Mouse (Mus musculus): ENCODE measurements at regions not wholly inside any gene's neighbourhood (a gene's known extent, or its start where the extent isn't known, plus 50 kb on each side); places are given as distances from the start of the nearest gene placed in this dataset.

DNA sequence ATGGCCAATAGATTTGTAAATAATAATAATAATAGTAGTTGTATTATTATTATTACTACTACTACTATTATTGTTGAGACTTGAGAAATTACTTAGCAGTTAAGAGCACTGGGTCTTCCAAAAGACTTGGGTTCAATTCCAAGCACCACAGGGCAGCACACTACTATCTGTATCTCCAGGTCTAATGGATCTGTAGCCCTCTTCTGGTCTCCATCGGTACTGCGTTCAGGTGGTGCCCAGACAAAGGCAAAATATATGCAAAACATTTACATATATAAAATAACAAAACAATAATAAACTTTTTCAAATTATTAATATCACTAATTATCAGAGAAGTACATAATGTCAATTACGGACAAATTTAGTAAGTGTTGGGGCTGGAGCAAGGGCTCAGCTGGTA, 69.1 kb upstream of the Rad23b start:
- peak in 1 of 2 experiments; percentile 7 for DNase-seq

DNA sequence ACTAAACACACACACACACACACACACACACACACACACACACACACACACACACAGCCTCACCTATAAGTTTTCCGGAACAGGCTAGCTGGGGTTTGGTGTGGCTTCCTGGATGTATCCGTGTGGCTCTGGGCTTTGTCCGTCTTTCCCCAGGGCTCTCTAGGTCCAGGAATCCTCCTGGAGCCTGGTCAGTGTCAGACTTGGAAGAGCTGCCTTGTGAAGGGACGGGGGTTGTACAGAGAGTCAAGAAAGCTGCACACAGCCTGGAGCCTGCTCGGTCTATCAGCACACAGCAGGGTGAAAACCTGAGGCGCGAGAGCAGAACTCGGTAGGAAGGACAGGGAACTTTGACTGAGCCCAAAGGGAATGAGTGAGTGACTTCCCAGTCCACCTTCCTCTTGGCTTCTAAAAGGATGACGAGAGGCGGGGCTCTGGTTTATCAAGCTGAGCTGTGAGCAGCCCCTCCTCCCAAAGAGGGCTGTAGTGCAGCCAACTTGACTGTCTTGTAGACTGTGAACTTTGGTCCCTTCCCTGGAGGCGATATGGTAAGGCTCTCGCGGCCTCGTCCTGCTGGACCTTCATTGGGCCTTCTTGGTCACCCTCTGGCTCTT, 68.3 kb upstream of the Rad23b start:
- no peak for DNase-seq

DNA sequence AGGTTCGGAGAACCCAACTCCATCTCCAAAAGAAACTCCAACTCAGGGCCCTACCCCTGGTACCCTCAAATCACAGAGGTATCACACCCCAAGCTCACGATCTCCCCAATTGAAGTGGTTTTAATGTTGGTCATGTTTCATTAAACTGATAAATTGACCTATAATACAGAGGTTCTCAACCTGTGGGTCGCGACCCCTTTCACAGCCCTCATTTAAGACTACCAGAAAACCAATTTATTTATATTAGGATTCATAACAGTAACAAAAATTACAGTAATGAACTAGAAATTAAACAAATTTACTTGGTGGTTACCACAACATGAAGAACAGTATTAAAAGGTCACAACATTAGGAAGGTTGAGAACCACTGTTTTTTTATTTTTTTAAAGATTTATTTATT, 67.4 kb upstream of the Rad23b start:
- no peak for DNase-seq

DNA sequence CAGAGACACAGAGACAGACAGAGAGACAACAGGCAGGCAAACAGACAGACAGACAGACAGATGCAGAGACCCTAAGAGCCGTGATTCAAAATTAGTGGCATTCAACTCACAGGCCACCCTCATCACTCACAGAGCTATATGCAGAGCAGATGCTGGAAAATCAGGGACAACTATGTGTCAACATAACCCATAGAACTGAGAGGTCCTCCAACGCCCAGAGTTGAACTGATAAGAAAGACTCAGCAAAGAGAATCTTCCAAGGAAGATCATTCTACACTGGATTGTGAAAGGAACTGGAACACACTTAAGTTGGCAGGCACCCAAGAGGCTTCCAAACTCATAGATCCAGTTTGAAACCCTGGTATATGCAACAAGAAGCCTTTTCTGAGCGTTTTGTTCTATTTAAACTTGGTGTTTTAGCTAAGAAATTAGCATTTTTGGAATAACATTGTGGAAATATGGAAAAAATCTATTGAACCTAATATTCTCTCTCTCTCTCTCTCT, 65.1 kb upstream of the Rad23b start:
- DNase-seq: no peak

DNA sequence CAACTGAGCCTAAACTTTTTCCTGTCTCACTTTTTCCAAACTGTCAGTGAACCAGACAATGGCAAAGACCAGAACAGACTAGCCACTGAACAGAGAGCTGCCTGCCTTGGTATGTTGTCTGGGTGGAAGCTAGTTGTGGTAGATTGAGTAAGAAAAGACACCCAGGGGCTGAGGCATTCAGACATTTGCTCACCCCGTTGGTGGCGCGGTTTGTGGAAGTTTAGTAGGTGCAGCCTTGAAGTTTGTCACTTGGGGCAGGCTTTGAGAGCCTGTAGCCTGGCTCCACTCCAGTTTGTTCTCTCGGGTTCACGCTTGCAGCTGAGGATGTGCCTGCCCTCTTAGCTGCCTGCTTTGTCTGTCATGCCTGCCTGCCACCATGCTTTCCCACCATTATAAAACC, 64.2 kb upstream of the Rad23b start:
- no peak for DNase-seq

DNA sequence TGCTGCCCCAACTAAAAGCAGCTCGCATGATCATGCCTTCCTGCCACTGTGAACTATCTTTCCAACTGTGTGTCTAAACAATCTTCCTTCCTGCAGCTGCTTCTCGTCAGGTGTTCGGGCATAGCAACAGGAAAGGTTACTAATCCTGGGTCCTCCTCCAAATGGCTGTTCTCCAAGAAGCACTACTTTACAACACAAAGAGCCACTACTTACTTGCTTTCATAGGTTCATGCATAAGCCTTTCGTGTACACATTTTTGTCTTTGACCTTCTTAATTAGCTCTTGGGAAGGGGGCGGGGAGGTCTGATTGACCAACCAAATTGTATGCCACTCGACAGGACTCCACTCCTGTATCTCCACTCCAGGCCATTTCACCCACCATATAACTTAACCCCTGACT, 61.4 kb upstream of the Rad23b start:
- peak in 1 of 2 experiments; percentile 6 for DNase-seq

DNA sequence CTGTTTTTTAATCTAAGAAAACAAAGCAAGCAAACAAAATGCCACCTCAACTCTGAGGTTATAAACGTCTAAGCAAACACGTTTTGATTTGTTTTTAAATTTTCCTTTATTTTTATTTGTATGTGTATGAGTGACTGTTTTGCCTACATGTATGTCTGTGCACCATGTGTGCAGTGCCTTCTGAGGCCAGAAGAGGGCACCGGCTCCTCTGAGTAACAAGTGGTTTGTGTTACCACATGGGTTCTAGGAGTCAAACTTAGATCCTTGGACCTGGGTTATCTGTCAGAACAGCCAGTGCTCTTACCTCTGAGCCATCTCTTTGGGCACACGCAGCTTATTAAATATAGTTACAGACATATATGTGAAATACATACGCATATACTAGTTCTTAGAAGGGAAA, 57.6 kb upstream of the Rad23b start:
- no peak for DNase-seq

DNA sequence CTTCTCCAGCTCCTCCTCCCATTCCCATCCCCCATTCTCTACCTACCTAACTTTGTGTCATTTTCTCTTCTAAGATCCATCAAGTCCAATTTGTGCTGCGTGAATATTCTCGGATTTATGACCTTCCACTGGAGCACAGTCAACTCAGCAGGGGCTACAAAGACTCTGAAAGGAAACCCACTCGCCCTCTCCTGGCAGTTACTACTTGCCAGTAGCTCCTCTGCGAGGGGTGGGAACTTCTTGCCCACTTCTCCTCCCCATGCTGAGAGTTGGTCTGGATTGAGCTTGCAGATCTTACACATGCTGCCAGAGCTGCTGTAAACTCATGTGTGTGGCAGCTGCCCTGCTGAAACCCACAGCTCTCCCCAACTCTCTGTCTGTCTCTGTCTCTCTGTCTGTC, 57.1 kb upstream of the Rad23b start:
- DNase-seq: no peak

DNA sequence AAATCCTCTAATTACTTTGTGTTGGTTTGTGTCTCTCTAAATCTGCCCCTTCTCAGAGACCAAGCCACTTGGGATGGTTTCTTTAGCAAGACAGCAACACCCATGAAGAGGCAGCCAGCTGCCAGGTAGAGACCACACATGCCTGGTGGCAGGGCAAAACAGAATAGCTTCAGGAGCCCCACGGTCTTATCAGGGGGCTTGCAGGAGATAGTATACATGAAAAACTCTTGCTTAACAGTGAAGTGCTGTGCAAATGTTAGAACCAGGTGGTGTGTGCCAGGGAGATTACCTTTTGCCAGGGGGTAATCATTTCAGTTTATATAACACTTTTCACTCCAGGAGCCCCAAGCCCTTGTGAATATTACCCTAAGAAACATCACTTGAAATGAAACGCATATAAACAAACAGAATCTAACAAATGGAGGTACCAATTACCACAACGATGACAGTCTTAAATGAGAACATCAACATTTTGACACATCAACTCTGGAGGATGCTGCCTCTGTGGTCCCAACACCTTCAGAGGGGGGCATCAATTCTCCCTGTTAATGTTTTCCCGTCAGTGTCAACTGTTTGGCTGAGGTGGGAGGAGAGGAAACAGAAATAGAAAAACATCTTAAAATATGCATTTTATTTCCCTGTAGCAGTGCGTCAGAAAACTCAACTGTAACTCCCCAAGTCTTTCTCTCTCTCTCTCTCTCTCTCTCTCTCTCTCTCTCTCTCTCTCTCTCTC, 56.3 kb upstream of the Rad23b start:
- no peak for DNase-seq

DNA sequence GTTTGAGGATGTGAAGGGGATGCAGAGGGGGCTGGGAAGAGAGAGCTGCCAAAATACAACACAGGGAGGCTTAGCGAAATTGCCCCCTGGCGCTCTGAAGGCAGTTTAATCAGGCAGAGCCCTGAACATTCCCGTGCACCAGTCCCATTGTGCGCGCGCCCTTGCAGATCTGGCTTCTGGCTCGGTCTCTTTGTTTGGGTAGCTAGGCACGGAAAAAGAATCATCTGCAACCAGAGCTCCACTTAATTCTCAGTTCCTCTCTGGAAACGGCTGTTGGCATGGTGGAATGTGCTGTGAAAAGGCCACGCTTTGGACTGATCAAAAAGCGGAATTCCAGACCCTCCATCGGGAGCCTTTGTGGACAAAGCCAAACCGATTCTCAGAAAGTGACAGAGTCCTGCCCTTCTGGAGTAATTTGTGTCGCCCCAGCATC, 55.6 kb upstream of the Rad23b start:
- DNase-seq: no peak

DNA sequence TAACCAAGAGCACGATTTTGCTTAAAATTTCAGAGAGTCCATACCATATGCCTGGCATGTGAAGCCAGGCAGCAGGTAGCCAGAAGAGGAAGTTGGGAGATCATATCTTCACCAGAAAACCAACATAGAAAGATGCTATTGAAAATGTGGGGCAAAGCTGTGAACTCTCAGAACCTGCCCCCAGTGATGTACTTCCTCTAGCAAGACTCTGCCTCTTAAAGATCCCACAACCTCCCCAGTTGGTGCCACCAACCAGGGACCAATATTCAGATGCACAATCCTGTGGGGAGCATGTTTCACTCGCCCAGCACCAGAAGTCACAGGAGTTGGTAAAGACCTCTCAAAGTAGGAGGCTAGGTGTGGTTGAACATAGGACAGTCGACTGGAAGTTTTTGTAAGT, 52.0 kb upstream of the Rad23b start:
- DNase-seq: no peak

All from lung, adult 18-20 months (tissue).